Mouse (Mus musculus): ENCODE results near the gene Lrrc17. TPM values are rescaled to one million over a fixed set of nuclear protein-coding genes. Genes with fewer than 3 reads are reported as not detected.

Gene Lrrc17
- total and polyA plus RNA-seq, 3 experiments, result not detected

DNA sequence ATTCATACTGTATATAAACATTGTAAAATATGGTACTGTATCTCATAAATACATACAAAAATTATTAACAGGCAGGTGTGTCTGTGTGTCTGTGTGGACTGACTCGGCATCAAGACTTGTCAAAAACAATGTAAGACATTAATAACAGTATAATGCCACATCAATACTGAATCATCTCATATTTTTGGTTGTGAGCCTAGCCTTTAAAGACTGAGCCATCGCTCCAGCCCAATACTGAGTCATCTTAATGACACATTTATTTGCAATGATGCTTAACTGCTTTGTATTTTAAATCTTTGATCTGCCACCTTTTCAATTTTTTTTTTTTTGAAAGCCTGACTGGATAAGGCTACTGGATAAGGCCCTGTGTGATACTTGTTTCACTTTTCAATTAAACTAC lies 44.9 kb upstream of the Lrrc17 start:
- Histone ChIP-seq H3K27me3 (replicated peaks) (no peaks in the 10 kb centered on the region), H3K4me1 (ENCODE audit: control insufficient read depth in 1 of 2, insufficient read depth in 2 of 2) (peaks cover 8 to 19% of the 10 kb centered on the region in 2 experiments; a peak in 3 of 4 replicates), H3K4me2 (ENCODE audit: insufficient read depth, low read depth, poor library complexity, severe bottlenecking) (no peak overlapping the region), H3K36me3 (replicated peaks in 1 of 2; ENCODE audit: control insufficient read depth in 1 of 2, insufficient read depth in 1 of 2, low read length in 1 of 2) (no peaks in the 10 kb centered on the region), H3K4me3 (replicated peaks in 1 of 3; ENCODE audit: low read depth in 2 of 3, low read length in 2 of 3, poor library complexity in 1 of 3) (no peak overlapping the region), H3K9me3 (replicated peaks; ENCODE audit: low read length) (no peaks in the 10 kb centered on the region), H3K27ac (ENCODE audit: insufficient read depth, low read depth) (no peak overlapping the region), H3K79me2 (replicated peaks; ENCODE audit: control insufficient read depth, extremely low read depth, insufficient read depth, poor library complexity, severe bottlenecking) (no peaks in the 10 kb centered on the region), H3K9ac (ENCODE audit: insufficient read depth, low read depth) (no peak overlapping the region)
- in situ Hi-C loops (cut with MboI; ENCODE audit: low pct_ligation_motif_present, low pct_unique_long_range_greater_than_20kb, low sequenced_read_pairs), result no loop called here
- TF ChIP-seq TCF12 (IDR thresholded peaks at IDR 0.05; ENCODE audit: low read depth, low read length), result no peak
- no peak for TF ChIP-seq JUN (IDR thresholded peaks at IDR 0.05; ENCODE audit: insufficient read depth, low read depth, low read length)
- TF ChIP-seq NRF1 (IDR thresholded peaks at IDR 0.05; ENCODE audit: low read depth, low read length), result no peak
- TF ChIP-seq MXI1 (IDR thresholded peaks at IDR 0.05; ENCODE audit: low read depth, low read length), result no peak
- TF ChIP-seq ZC3H11A (IDR thresholded peaks at IDR 0.05; ENCODE audit: low read depth, low read length), result no peak
- TF ChIP-seq POLR2AphosphoS2 (IDR thresholded peaks at IDR 0.05; ENCODE audit: low read depth, low read length), result no peak
- TF ChIP-seq RAD21 (IDR thresholded peaks at IDR 0.05; ENCODE audit: low read depth, low read length), result no peak
- no peak for TF ChIP-seq USF1 (IDR thresholded peaks at IDR 0.05; ENCODE audit: low read depth, low read length)
- no peak for TF ChIP-seq RCOR1 (conservative IDR thresholded peaks at IDR 0.05; ENCODE audit: low read depth, low read length)
- TF ChIP-seq MAX (IDR thresholded peaks at IDR 0.05; ENCODE audit: low read length), result no peak
- no peak for TF ChIP-seq GABPA (IDR thresholded peaks at IDR 0.05; ENCODE audit: insufficient replicate concordance, low read depth, low read length)
- TF ChIP-seq POLR2A (IDR thresholded peaks at IDR 0.05; ENCODE audit: low read depth, low read length), result no peak
- TF ChIP-seq KAT2A (IDR thresholded peaks at IDR 0.05; ENCODE audit: insufficient replicate concordance, low read length), result no peak
- TF ChIP-seq MAFK (IDR thresholded peaks at IDR 0.05; ENCODE audit: insufficient replicate concordance, low read length), result no peak
- TF ChIP-seq USF2 (conservative IDR thresholded peaks at IDR 0.05; ENCODE audit: low read depth, low read length), result no peak
- TF ChIP-seq BHLHE40 (IDR thresholded peaks at IDR 0.05; ENCODE audit: low read depth, low read length), result no peak
- TF ChIP-seq ELF1 (IDR thresholded peaks at IDR 0.05; ENCODE audit: low read depth, low read length), result no peak
- no peak for TF ChIP-seq EP300 (IDR thresholded peaks at IDR 0.05; ENCODE audit: low read length)
- no peak for TF ChIP-seq UBTF (IDR thresholded peaks at IDR 0.05; ENCODE audit: low read depth, low read length)
- dilution Hi-C loops (cut with MboI; ENCODE audit: extremely low pct_ligation_motif_present, extremely low pct_unique_long_range_greater_than_20kb, low sequenced_read_pairs), result no loop called here
- DNase-seq (ENCODE audit: extremely low read depth), result no peak

DNA sequence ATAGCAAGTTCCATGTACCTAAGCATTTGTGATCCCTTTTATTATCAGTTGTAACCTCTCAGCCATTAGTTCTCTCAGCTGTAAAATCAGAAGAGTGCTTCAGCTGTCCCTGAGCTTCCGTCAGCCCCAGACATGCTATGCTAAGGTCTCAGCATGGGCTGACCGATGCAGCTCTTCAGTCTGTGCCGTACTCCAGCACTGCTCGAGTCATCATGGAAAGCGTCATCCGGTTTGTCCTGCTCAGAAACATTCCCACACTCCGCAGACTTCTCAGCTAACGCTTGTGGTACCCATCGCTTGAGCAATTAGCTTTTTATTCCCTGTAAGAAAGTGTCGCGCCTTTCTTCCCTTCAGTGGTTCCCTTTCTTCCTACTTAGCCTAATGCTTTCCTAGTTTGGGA lies 44.4 kb upstream of the Lrrc17 start:
- Histone ChIP-seq H3K4me2 (ENCODE audit: insufficient read depth, low read depth, poor library complexity, severe bottlenecking) (no peak overlapping the region), H3K4me1 (ENCODE audit: control insufficient read depth in 1 of 2, insufficient read depth in 2 of 2) (peaks cover 8 to 19% of the 10 kb centered on the region in 2 experiments; a peak in 3 of 4 replicates), H3K4me3 (replicated peaks in 1 of 3; ENCODE audit: low read depth in 2 of 3, low read length in 2 of 3, poor library complexity in 1 of 3) (no peak overlapping the region), H3K27ac (ENCODE audit: insufficient read depth, low read depth) (no peak overlapping the region), H3K9me3 (replicated peaks; ENCODE audit: low read length) (no peaks in the 10 kb centered on the region), H3K79me2 (replicated peaks; ENCODE audit: control insufficient read depth, extremely low read depth, insufficient read depth, poor library complexity, severe bottlenecking) (no peaks in the 10 kb centered on the region), H3K27me3 (replicated peaks) (no peaks in the 10 kb centered on the region), H3K9ac (ENCODE audit: insufficient read depth, low read depth) (no peak overlapping the region), H3K36me3 (replicated peaks in 1 of 2; ENCODE audit: control insufficient read depth in 1 of 2, insufficient read depth in 1 of 2, low read length in 1 of 2) (no peaks in the 10 kb centered on the region)
- dilution Hi-C loops (cut with MboI; ENCODE audit: extremely low pct_ligation_motif_present, extremely low pct_unique_long_range_greater_than_20kb, low sequenced_read_pairs), result no loop called here
- in situ Hi-C loops (cut with MboI; ENCODE audit: low pct_ligation_motif_present, low pct_unique_long_range_greater_than_20kb, low sequenced_read_pairs), result no loop called here
- TF ChIP-seq HCFC1 (IDR thresholded peaks at IDR 0.05; ENCODE audit: low read depth, low read length) (no peak), MAFK (IDR thresholded peaks at IDR 0.05; ENCODE audit: insufficient replicate concordance, low read length) (no peak), PAX5 (IDR thresholded peaks at IDR 0.05; ENCODE audit: low read length) (no peak), TCF12 (IDR thresholded peaks at IDR 0.05; ENCODE audit: low read depth, low read length) (no peak), KAT2A (IDR thresholded peaks at IDR 0.05; ENCODE audit: insufficient replicate concordance, low read length) (no peak), USF2 (conservative IDR thresholded peaks at IDR 0.05; ENCODE audit: low read depth, low read length) (no peak), MEF2A (IDR thresholded peaks at IDR 0.05; ENCODE audit: borderline replicate concordance, low read depth, low read length) (no peak), ZC3H11A (IDR thresholded peaks at IDR 0.05; ENCODE audit: low read depth, low read length) (no peak), MAZ (IDR thresholded peaks at IDR 0.05; ENCODE audit: low read depth, low read length) (no peak), CHD1 (IDR thresholded peaks at IDR 0.05; ENCODE audit: low read depth, low read length) (no peak)
- DNase-seq (ENCODE audit: extremely low read depth), result no peak

Measured in CH12.LX (cell line).